Mouse (Mus musculus) CH12.LX (cell line): Measurements from ENCODE around the gene Scd4. TPM values are rescaled to one million over a fixed set of nuclear protein-coding genes. Genes with fewer than 3 reads are reported as not detected.

Experiments used
- DNase-seq: peaks from one replicate; pipeline ENCODE4 v3.0.0-alpha.2; 2013; ENCODE audit errors: extremely low read depth
- H3K27ac ChIP-seq: 2 replicates; pipeline ENCODE4 v1.5.1; 2012; ENCODE audit warnings: low read depth, mild to moderate bottlenecking, control low read depth, moderate library complexity; ENCODE audit not compliant: insufficient read depth
- H3K27me3 ChIP-seq: replicated peaks from 2 replicates; pipeline ENCODE3; 2012; ENCODE audit warnings: inconsistent platforms
- H3K36me3 ChIP-seq, 2 experiments: replicated peaks in 1 of 2; 2 replicates each; pipeline versions ENCODE3 to v1.6.1; 2012; ENCODE audit warnings: inconsistent platforms in 1 of 2, low read length in 1 of 2, mild to moderate bottlenecking in 1 of 2, mixed read lengths in 1 of 2, moderate library complexity in 1 of 2; ENCODE audit not compliant: control insufficient read depth in 1 of 2, insufficient read depth in 1 of 2
- H3K4me1 ChIP-seq, 2 experiments: 2 replicates each; pipeline ENCODE4 v1.6.1; 2012; ENCODE audit warnings: inconsistent platforms in 1 of 2, moderate library complexity in 1 of 2; ENCODE audit not compliant: insufficient read depth in 2 of 2, control insufficient read depth in 1 of 2
- H3K4me2 ChIP-seq: 2 replicates; pipeline ENCODE4 v1.6.1; 2012; ENCODE audit warnings: low read depth, mild to moderate bottlenecking, control low read depth; ENCODE audit not compliant: poor library complexity, insufficient read depth, severe bottlenecking
- H3K4me3 ChIP-seq, 3 experiments: fragments of 150-350 bp in 1 of 3; sonication (generic) in 1 of 3; replicated peaks in 1 of 3; 2 replicates each; pipeline versions ENCODE3 to v1.5.1; 2011 to 2012; ENCODE audit warnings: low read depth in 2 of 3, low read length in 2 of 3, mild to moderate bottlenecking in 2 of 3, moderate library complexity in 2 of 3, control low read depth in 1 of 3, improper control_type of control experiment in 1 of 3, inconsistent platforms in 1 of 3, mixed read lengths in 1 of 3; ENCODE audit not compliant: poor library complexity in 1 of 3
- H3K79me2 ChIP-seq: replicated peaks from 2 replicates; pipeline ENCODE4 v1.6.1; 2012; ENCODE audit warnings: mild to moderate bottlenecking, moderate library complexity; ENCODE audit not compliant: control insufficient read depth, poor library complexity, insufficient read depth, severe bottlenecking; ENCODE audit errors: extremely low read depth
- H3K9ac ChIP-seq: 2 replicates; pipeline ENCODE4 v1.6.1; 2012; ENCODE audit warnings: low read depth, mild to moderate bottlenecking, control low read depth, moderate library complexity; ENCODE audit not compliant: insufficient read depth
- H3K9me3 ChIP-seq: replicated peaks from 2 replicates; pipeline ENCODE3; 2012; ENCODE audit warnings: low read length, inconsistent platforms, mixed read lengths
- BHLHE40 ChIP-seq: IDR thresholded peaks from 2 replicates; pipeline ENCODE4 v1.6.1; 2011; ENCODE audit warnings: mild to moderate bottlenecking, low read depth, low read length, improper control_type of control experiment
- CHD1 ChIP-seq: IDR thresholded peaks from 2 replicates; pipeline ENCODE4 v1.6.1; 2012; ENCODE audit warnings: low read depth, low read length, improper control_type of control experiment, inconsistent platforms
- CHD2 ChIP-seq: IDR thresholded peaks from 2 replicates; pipeline ENCODE4 v1.6.1; 2011; ENCODE audit warnings: low read length, improper control_type of control experiment
- CTCF ChIP-seq, 2 experiments: IDR thresholded peaks in 1 of 2; conservative IDR thresholded peaks in 1 of 2; 2 replicates each; pipeline ENCODE4 v1.5.1; 2011 to 2012; ENCODE audit warnings: low read depth in 2 of 2, low read length in 2 of 2, improper control_type of control experiment in 1 of 2, inconsistent platforms in 1 of 2, mild to moderate bottlenecking in 1 of 2, moderate library complexity in 1 of 2
- E2F4 ChIP-seq: IDR thresholded peaks from 2 replicates; pipeline ENCODE4 v1.6.1; 2011; ENCODE audit warnings: low read depth, low read length, improper control_type of control experiment; ENCODE audit not compliant: insufficient replicate concordance
- ELF1 ChIP-seq: IDR thresholded peaks from 2 replicates; pipeline ENCODE4 v1.6.1; 2014; ENCODE audit warnings: low read depth, mild to moderate bottlenecking, inconsistent platforms, low read length, improper control_type of control experiment
- EP300 ChIP-seq: IDR thresholded peaks from 2 replicates; pipeline ENCODE4 v1.6.1; 2011; ENCODE audit warnings: low read length, improper control_type of control experiment
- ETS1 ChIP-seq: conservative IDR thresholded peaks from 2 replicates; pipeline ENCODE4 v1.6.1; 2012; ENCODE audit warnings: low read depth, mild to moderate bottlenecking, inconsistent platforms, low read length, improper control_type of control experiment, moderate library complexity
- HCFC1 ChIP-seq: IDR thresholded peaks from 2 replicates; pipeline ENCODE4 v1.6.1; 2012; ENCODE audit warnings: low read depth, mild to moderate bottlenecking, inconsistent platforms, low read length, improper control_type of control experiment
- JUN ChIP-seq: IDR thresholded peaks from 2 replicates; pipeline ENCODE4 v1.6.1; 2011; ENCODE audit warnings: low read depth, mild to moderate bottlenecking, low read length, improper control_type of control experiment, moderate library complexity; ENCODE audit not compliant: insufficient read depth
- KAT2A ChIP-seq: IDR thresholded peaks from 2 replicates; pipeline ENCODE4 v1.6.1; 2012; ENCODE audit warnings: low read length, improper control_type of control experiment, inconsistent platforms; ENCODE audit not compliant: insufficient replicate concordance
- MAX ChIP-seq: IDR thresholded peaks from 2 replicates; pipeline ENCODE4 v1.6.1; 2011; ENCODE audit warnings: low read length, improper control_type of control experiment
- MEF2A ChIP-seq: IDR thresholded peaks from 2 replicates; pipeline ENCODE4 v1.6.1; 2014; ENCODE audit warnings: low read depth, mild to moderate bottlenecking, inconsistent platforms, low read length, improper control_type of control experiment, borderline replicate concordance
- MXI1 ChIP-seq: IDR thresholded peaks from 2 replicates; pipeline ENCODE4 v1.6.1; 2011; ENCODE audit warnings: mild to moderate bottlenecking, low read depth, low read length, improper control_type of control experiment
- MYC ChIP-seq: IDR thresholded peaks from 2 replicates; pipeline ENCODE4 v1.6.1; 2011; ENCODE audit warnings: low read depth, mild to moderate bottlenecking, improper control_type of control experiment, low read length
- NELFE ChIP-seq: IDR thresholded peaks from 2 replicates; pipeline ENCODE4 v1.6.1; 2011; ENCODE audit warnings: low read depth, low read length, improper control_type of control experiment
- NRF1 ChIP-seq: IDR thresholded peaks from 2 replicates; pipeline ENCODE4 v1.6.1; 2014; ENCODE audit warnings: low read depth, mild to moderate bottlenecking, inconsistent platforms, low read length, improper control_type of control experiment, moderate library complexity
- PAX5 ChIP-seq: IDR thresholded peaks from 2 replicates; pipeline ENCODE4 v1.6.1; 2012; ENCODE audit warnings: low read length, inconsistent platforms, mixed read lengths
- POLR2A ChIP-seq: IDR thresholded peaks from 2 replicates; pipeline ENCODE4 v1.6.1; 2011; ENCODE audit warnings: low read depth, mild to moderate bottlenecking, improper control_type of control experiment, low read length
- SIN3A ChIP-seq: IDR thresholded peaks from 2 replicates; pipeline ENCODE4 v1.6.1; 2012; ENCODE audit warnings: low read length, improper control_type of control experiment, inconsistent platforms
- TCF12 ChIP-seq: IDR thresholded peaks from 2 replicates; pipeline ENCODE4 v1.6.1; 2014; ENCODE audit warnings: low read depth, mild to moderate bottlenecking, inconsistent platforms, low read length, improper control_type of control experiment
- USF2 ChIP-seq: conservative IDR thresholded peaks from 2 replicates; pipeline ENCODE4 v1.6.1; 2011; ENCODE audit warnings: low read depth, low read length, improper control_type of control experiment
- ZC3H11A ChIP-seq: IDR thresholded peaks from 2 replicates; pipeline ENCODE4 v1.6.1; 2012; ENCODE audit warnings: low read depth, mild to moderate bottlenecking, inconsistent platforms, low read length, improper control_type of control experiment
- ZKSCAN1 ChIP-seq: IDR thresholded peaks from 2 replicates; pipeline ENCODE4 v1.6.1; 2012; ENCODE audit warnings: low read depth, inconsistent platforms, low read length, improper control_type of control experiment, borderline replicate concordance
- ZMIZ1 ChIP-seq: IDR thresholded peaks from 2 replicates; pipeline ENCODE4 v1.6.1; 2012; ENCODE audit warnings: low read depth, mild to moderate bottlenecking, inconsistent platforms, low read length, improper control_type of control experiment
- ZNF384 ChIP-seq: IDR thresholded peaks from 2 replicates; pipeline ENCODE4 v1.6.1; 2012; ENCODE audit warnings: low read depth, low read length, improper control_type of control experiment, inconsistent platforms
- dilution Hi-C: fragments of 300-500 bp; cut with MboI; formaldehyde crosslinking; loops from 2 replicates; pipeline ENCODE4 v1.14.3; 2020; ENCODE audit warnings: low sequenced_read_pairs; ENCODE audit not compliant: extremely low pct_unique_long_range_greater_than_20kb, extremely low pct_ligation_motif_present
- in situ Hi-C: fragments of 300-500 bp; cut with MboI; formaldehyde crosslinking; loops from 3 replicates; pipeline ENCODE4 v1.14.3; 2019; ENCODE audit warnings: low sequenced_read_pairs, low pct_ligation_motif_present, low pct_unique_long_range_greater_than_20kb, mixed read lengths
- polyA plus RNA-seq: library from polyadenylated mRNA; unstranded; fragments of >175 nt; gene quantifications from 2 replicates; pipeline ENCODE4 v1.2.1, GENCODE M21; 2012; ENCODE audit warnings: low read depth; ENCODE audit not compliant: insufficient read length
- total RNA-seq, 2 experiments: library from RNA; depleted of rRNA; stranded (reverse); fragments of 300-350 nt in 1 of 2; fragments of >200 nt in 1 of 2; gene quantifications; 2 replicates each; pipeline ENCODE4 v1.2.3; 2012 to 2014

Gene Scd4
- 0.08 TPM in 1 of 2 replicates, not detected in the other for total RNA-seq (2012; rRNA removed)
- 0.18 TPM in 1 of 2 replicates, not detected in the other for total RNA-seq (2014; rRNA removed)
- 0.10 and 0.11 TPM in 2 replicates for polyA plus RNA-seq

DNA sequence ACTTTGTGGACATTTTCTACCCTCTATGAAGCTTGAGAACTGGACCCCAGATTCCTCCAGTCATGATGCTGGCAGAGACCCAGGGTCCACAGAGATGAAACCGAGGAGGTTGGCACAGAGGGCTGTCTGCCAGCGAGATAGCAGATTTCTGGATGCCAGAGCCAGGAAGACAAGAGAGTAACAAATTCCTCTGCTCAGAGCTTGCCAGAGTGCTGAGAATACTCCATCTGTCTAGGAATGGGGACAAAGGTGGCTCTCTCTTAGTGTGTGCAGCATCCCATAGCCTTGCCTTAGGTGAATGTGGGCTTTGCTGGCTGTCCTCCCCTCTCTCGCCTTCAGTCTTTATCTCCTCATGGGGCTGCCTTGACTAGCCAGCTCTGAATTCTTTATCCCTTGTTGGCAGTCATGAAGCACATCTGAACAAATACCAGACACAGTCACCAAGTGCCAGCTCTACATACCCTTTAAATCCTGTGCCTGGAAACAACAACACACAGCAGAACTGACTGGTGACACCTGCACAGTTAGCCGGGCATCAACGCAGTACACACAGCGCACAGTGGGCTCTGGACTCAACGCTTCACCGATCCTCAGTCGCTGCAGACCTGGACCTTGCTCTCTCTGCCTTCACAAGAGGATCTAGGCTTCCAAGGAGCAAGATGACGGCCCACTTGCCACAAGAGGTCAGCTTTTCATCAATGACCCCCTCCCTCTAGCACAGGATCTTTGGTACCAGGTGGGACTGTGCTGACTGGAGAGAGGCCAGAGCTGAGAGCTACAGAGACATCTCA lies at the start of gene Scd4:
Gene Scd4 (plus strand): TSS at position 260 of the 791 bp plus-strand sequence.
- Histone ChIP-seq H3K4me3 (no peak within 1 kb of the TSS), H3K9ac (no peak within 1 kb of the TSS), H3K9me3 (no peaks in the 10 kb centered on the region), H3K27ac (no peak within 1 kb of the TSS), H3K4me2 (no peak within 1 kb of the TSS), H3K27me3 (no peaks in the 10 kb centered on the region), H3K79me2 (no peaks in the 10 kb centered on the region), H3K4me1 (peaks cover 5 to 25% of the 10 kb centered on the region in 2 experiments; a peak in 3 of 4 replicates), H3K36me3 (no peaks in the 10 kb centered on the region)
- TF ChIP-seq TCF12 = no peak
- no peak for TF ChIP-seq CTCF (conservative IDR thresholded peaks at IDR 0.05 in 1 of 2, IDR thresholded peaks at IDR 0.05 in 1 of 2; ENCODE audit: low read depth in 2 of 2, low read length in 2 of 2)
- TF ChIP-seq KAT2A = no peak
- no peak for TF ChIP-seq ZKSCAN1
- TF ChIP-seq HCFC1 = no peak
- TF ChIP-seq MYC = no peak
- TF ChIP-seq MXI1 = no peak
- TF ChIP-seq NRF1 = no peak
- TF ChIP-seq NELFE = no peak
- no peak for TF ChIP-seq JUN
- no peak for TF ChIP-seq ELF1
- in situ Hi-C loops = no loop called here
- dilution Hi-C loops = no loop called here
- no peak for DNase-seq

DNA sequence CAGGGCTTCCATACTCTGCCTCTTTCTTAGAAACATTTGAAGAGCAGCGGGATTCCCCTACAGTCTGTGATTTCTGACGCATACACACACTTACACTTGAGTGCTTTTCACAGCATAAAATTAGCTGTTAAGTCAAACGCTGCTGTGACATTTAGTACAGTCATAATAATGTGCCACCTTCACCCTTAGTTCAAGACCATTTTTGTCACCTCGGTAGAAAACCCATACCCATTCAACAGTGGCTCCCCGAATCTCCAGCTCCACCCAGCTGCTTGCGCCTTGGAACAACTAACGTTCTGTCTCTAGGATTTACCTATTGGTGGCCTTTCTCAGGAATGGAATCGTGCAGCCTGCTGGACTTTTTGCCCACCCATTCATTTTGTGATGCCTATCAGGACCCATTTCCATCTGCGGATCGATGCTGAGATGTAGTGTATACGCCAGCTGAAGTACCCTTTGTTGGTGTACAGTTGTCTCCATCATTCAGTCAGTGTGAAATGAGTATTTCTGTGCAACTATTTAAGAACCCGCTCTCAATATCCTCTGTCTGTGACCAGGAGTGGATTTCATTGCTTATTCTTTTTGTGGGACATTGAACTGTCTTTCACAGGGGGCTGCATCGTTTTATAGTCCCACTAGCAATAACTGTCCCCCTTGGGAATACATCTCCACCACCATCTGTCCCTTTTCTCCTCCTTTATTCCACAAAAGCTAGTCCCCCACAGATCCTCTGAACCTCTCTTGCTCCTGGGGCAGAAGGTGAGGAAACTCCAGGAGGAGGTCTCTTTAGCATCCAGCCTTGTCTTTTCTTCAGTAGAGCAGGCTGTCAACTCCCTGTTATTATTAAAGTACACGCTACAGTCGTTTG lies 49.5 kb upstream of the Scd4 start:
- Histone ChIP-seq H3K36me3 (peaks cover 0 to 2% of the 10 kb centered on the region in 2 experiments), H3K9ac (peak overlapping the region; percentile 87), H3K27ac (peak overlapping the region; percentile 93), H3K4me3 (peak overlapping the region; percentile 15 to 52 (median 45)), H3K4me2 (peak overlapping the region; percentile 91)
- DNase-seq = peak; percentile 62
- in situ Hi-C loops = no loop called here
- no peak for TF ChIP-seq ZMIZ1
- no peak for TF ChIP-seq PAX5
- no peak for TF ChIP-seq MEF2A
- 0 out of 2 replicates have a peak, but pooled peaks have one; percentile 0 for TF ChIP-seq CHD2
- TF ChIP-seq E2F4 = no peak
- TF ChIP-seq KAT2A = 0 out of 2 replicates have a peak, but pooled peaks have one; percentile 36
- TF ChIP-seq ZNF384 = no peak
- TF ChIP-seq USF2 = no peak
- peak; percentile 90; the same call in 1 of the 2 replicates for TF ChIP-seq CHD1
- TF ChIP-seq ZC3H11A = no peak
- no peak for TF ChIP-seq JUN
- TF ChIP-seq MYC = no peak
- TF ChIP-seq ETS1 = no peak
- TF ChIP-seq BHLHE40 = 0 out of 2 replicates have a peak, but pooled peaks have one; percentile 10
- peak; percentile 20 for TF ChIP-seq MAX
- peak; percentile 38 for TF ChIP-seq EP300
- peak; percentile 68; the same call in 1 of the 2 replicates for TF ChIP-seq SIN3A
- TF ChIP-seq POLR2A = 0 out of 2 replicates have a peak, but pooled peaks have one; percentile 8
- TF ChIP-seq, all 38 proteins: peak for 8
- Histone ChIP-seq H3K9me3 (no peaks in the 10 kb centered on the region), H3K27me3 (no peaks in the 10 kb centered on the region), H3K4me1 (peaks cover 15 to 49% of the 10 kb centered on the region in 2 experiments), H3K79me2 (no peaks in the 10 kb centered on the region)
- dilution Hi-C loops = no loop called here
